24 mouse cellular contexts compared by ENCODE assay signal in genomic region chr1:85949085-85949684, GRCm38 (mm10). TPM values are rescaled to one million over a fixed set of nuclear protein-coding genes. Genes with fewer than 3 reads are reported as not detected.
DNase-seq lines count a peak whose midpoint lies in the region; ATAC-seq and TF ChIP-seq lines count a peak whose summit lies in the region.
"Had no signal": no experiment of that assay in that cellular context is flagged by ENCODE, and none has a peak within 500 bp of the region (broad histone marks: within the 10 kb centered on the region; RNA-seq: fewer than 3 reads in every experiment).

No protein-coding gene starts in this region.

- in situ Hi-C loops in CH12.LX (cut with MboI; ENCODE audit: low pct_ligation_motif_present, low pct_unique_long_range_greater_than_20kb, low sequenced_read_pairs), result no loop called here

- H3K9me3 ChIP-seq in CH12.LX (replicated peaks; ENCODE audit: low read length), result peaks cover 16% of the 10 kb centered on the region
- no peaks in the 10 kb centered on the region for H3K9me3 ChIP-seq in intestine, embryonic 15.5 days
- H3K9me3 ChIP-seq in intestine, postnatal 0 days (ENCODE audit: control insufficient read depth), result no peaks in the 10 kb centered on the region
- H3K9me3 ChIP-seq: embryonic facial prominence, embryonic 10.5 days; embryonic facial prominence, embryonic 12.5 days; forebrain, embryonic 15.5 days had no signal

- no peaks in the 10 kb centered on the region for H3K27me3 ChIP-seq in CH12.LX (replicated peaks)
- no peaks in the 10 kb centered on the region for H3K27me3 ChIP-seq in intestine, embryonic 15.5 days (replicated peaks)
- no peaks in the 10 kb centered on the region for H3K27me3 ChIP-seq in intestine, postnatal 0 days (replicated peaks; ENCODE audit: control insufficient read depth, insufficient read depth, low read length)
- H3K27me3 ChIP-seq: embryonic facial prominence, embryonic 12.5 days; forebrain, embryonic 13.5 days; forebrain, embryonic 15.5 days had no signal

- no peak for TF ChIP-seq EP300 in CH12.LX (IDR thresholded peaks at IDR 0.05; ENCODE audit: low read length)

- no peak overlapping the region for H3K4me3 ChIP-seq in CH12.LX (replicated peaks in 1 of 3; ENCODE audit: low read depth in 2 of 3, low read length in 2 of 3, poor library complexity in 1 of 3)
- H3K4me3 ChIP-seq in intestine, embryonic 15.5 days (replicated peaks), result no peak overlapping the region
- no peak overlapping the region for H3K4me3 ChIP-seq in intestine, postnatal 0 days (ENCODE audit: low read depth, low read length)
- H3K4me3 ChIP-seq: embryonic facial prominence, embryonic 10.5 days; embryonic facial prominence, embryonic 12.5 days; forebrain, embryonic 13.5 days; forebrain, embryonic 15.5 days had no signal

- no peak for DNase-seq in CH12.LX (ENCODE audit: extremely low read depth)
- DNase-seq in gastrocnemius, postnatal 25 days, result no peak
- no peak for DNase-seq in gastrocnemius, postnatal 10 days
- no peak for DNase-seq in thymus, postnatal 36 days
- DNase-seq: adrenal gland, adult 2 months; adrenal gland, postnatal 10 days; adrenal gland, postnatal 25 days; B cell, adult 2 months; cerebellum, adult 11 months; cerebellum, adult 2 months; cerebellum, adult 9-10 months; cerebellum, postnatal 10 days; cerebellum, postnatal 25 days; forebrain, postnatal 0 days had no signal

- H3K36me3 ChIP-seq in CH12.LX (replicated peaks in 1 of 2; ENCODE audit: control insufficient read depth in 1 of 2, insufficient read depth in 1 of 2, low read length in 1 of 2), result peaks cover 30 to 54% of the 10 kb centered on the region in 2 experiments
- H3K36me3 ChIP-seq in intestine, embryonic 15.5 days, result no peaks in the 10 kb centered on the region
- H3K36me3 ChIP-seq in intestine, postnatal 0 days (ENCODE audit: control insufficient read depth, insufficient read depth), result no peaks in the 10 kb centered on the region
- H3K36me3 ChIP-seq: embryonic facial prominence, embryonic 10.5 days; embryonic facial prominence, embryonic 12.5 days; forebrain, embryonic 15.5 days had no signal

- no peak for TF ChIP-seq CTCF in CH12.LX (conservative IDR thresholded peaks at IDR 0.05 in 1 of 2, IDR thresholded peaks at IDR 0.05 in 1 of 2; ENCODE audit: low read depth in 2 of 2, low read length in 2 of 2)
- TF ChIP-seq CTCF in intestine, postnatal 0 days (IDR thresholded peaks at IDR 0.05; ENCODE audit: low read depth), result no peak

- ATAC-seq in intestine, embryonic 15.5 days, result peak; percentile 72
- ATAC-seq in intestine, postnatal 0 days, result peak; percentile 65
- ATAC-seq: CD4-positive, CD25-positive, alpha-beta regulatory T cell, adult 4 months; forebrain, embryonic 13.5 days; forebrain, embryonic 15.5 days; forebrain, postnatal 0 days had no signal

- H3K9ac ChIP-seq in CH12.LX (ENCODE audit: insufficient read depth, low read depth), result peak overlapping the region; percentile 92; the same call in 1 of the 2 replicates
- no peak overlapping the region for H3K9ac ChIP-seq in intestine, embryonic 15.5 days
- no peak overlapping the region for H3K9ac ChIP-seq in intestine, postnatal 0 days (ENCODE audit: low read depth, low read length)
- H3K9ac ChIP-seq: embryonic facial prominence, embryonic 12.5 days; forebrain, embryonic 13.5 days; forebrain, embryonic 15.5 days; forebrain, postnatal 0 days had no signal

- dilution Hi-C loops in CH12.LX (cut with MboI; ENCODE audit: extremely low pct_ligation_motif_present, extremely low pct_unique_long_range_greater_than_20kb, low sequenced_read_pairs), result no loop called here

- no peak for TF ChIP-seq POLR2A in CH12.LX (IDR thresholded peaks at IDR 0.05; ENCODE audit: low read depth, low read length)

- TF ChIP-seq RAD21 in CH12.LX (IDR thresholded peaks at IDR 0.05; ENCODE audit: low read depth, low read length), result no peak

- H3K79me2 ChIP-seq in CH12.LX (replicated peaks; ENCODE audit: control insufficient read depth, extremely low read depth, insufficient read depth, poor library complexity, severe bottlenecking), result peaks cover 42% of the 10 kb centered on the region

- WGBS in intestine, embryonic 15.5 days, result 88% methylated on average over 2 of the region's 2 CpGs
- WGBS in intestine, postnatal 0 days, result 64% methylated on average over 2 of the region's 2 CpGs

- peak overlapping the region; percentile 69; the same call in 1 of the 2 replicates for H3K27ac ChIP-seq in CH12.LX (ENCODE audit: insufficient read depth, low read depth)
- no peak overlapping the region for H3K27ac ChIP-seq in intestine, embryonic 15.5 days
- no peak overlapping the region for H3K27ac ChIP-seq in intestine, postnatal 0 days (ENCODE audit: low read depth, low read length)
- H3K27ac ChIP-seq: embryonic facial prominence, embryonic 10.5 days; embryonic facial prominence, embryonic 12.5 days; forebrain, embryonic 13.5 days; forebrain, embryonic 15.5 days had no signal

- peak overlapping the region; percentile 41 for H3K4me2 ChIP-seq in CH12.LX (ENCODE audit: insufficient read depth, low read depth, poor library complexity, severe bottlenecking)
- H3K4me2 ChIP-seq in intestine, embryonic 15.5 days (replicated peaks), result no peak overlapping the region
- no peak overlapping the region for H3K4me2 ChIP-seq in intestine, postnatal 0 days (replicated peaks; ENCODE audit: low read depth)
- H3K4me2 ChIP-seq: embryonic facial prominence, embryonic 12.5 days; forebrain, embryonic 13.5 days; forebrain, embryonic 15.5 days had no signal

- peaks cover 4 to 43% of the 10 kb centered on the region in 2 experiments; a peak in 3 of 4 replicates for H3K4me1 ChIP-seq in CH12.LX (ENCODE audit: control insufficient read depth in 1 of 2, insufficient read depth in 2 of 2)
- H3K4me1 ChIP-seq in intestine, embryonic 15.5 days (replicated peaks), result no peaks in the 10 kb centered on the region
- H3K4me1 ChIP-seq in intestine, postnatal 0 days (replicated peaks; ENCODE audit: control insufficient read depth, insufficient read depth, low read length), result no peaks in the 10 kb centered on the region
- H3K4me1 ChIP-seq: embryonic facial prominence, embryonic 10.5 days; embryonic facial prominence, embryonic 12.5 days; forebrain, embryonic 13.5 days; forebrain, embryonic 15.5 days had no signal

TF ChIP-seq in CH12.LX, 34 proteins besides CTCF, POLR2A, EP300 and RAD21:
- TF ChIP-seq TBP (conservative IDR thresholded peaks at IDR 0.05; ENCODE audit: low read depth, low read length) (0 out of 2 replicates have a peak, but pooled peaks have one; percentile 37), IRF4 (IDR thresholded peaks at IDR 0.05; ENCODE audit: low read depth, low read length) (no peak), MXI1 (IDR thresholded peaks at IDR 0.05; ENCODE audit: low read depth, low read length) (no peak), POLR2AphosphoS2 (IDR thresholded peaks at IDR 0.05; ENCODE audit: low read depth, low read length) (no peak), MEF2A (IDR thresholded peaks at IDR 0.05; ENCODE audit: borderline replicate concordance, low read depth, low read length) (peak; percentile 29; the same call in 1 of the 2 replicates), CHD2 (IDR thresholded peaks at IDR 0.05; ENCODE audit: low read length) (no peak), USF1 (IDR thresholded peaks at IDR 0.05; ENCODE audit: low read depth, low read length) (no peak), CHD1 (IDR thresholded peaks at IDR 0.05; ENCODE audit: low read depth, low read length) (0 out of 2 replicates have a peak, but pooled peaks have one; percentile 56), BHLHE40 (IDR thresholded peaks at IDR 0.05; ENCODE audit: low read depth, low read length) (no peak), JUN (IDR thresholded peaks at IDR 0.05; ENCODE audit: insufficient read depth, low read depth, low read length) (no peak), MAFK (IDR thresholded peaks at IDR 0.05; ENCODE audit: insufficient replicate concordance, low read length) (no peak), SIN3A (IDR thresholded peaks at IDR 0.05; ENCODE audit: low read length) (no peak)

RNA-seq across cellular contexts. Expression of gene Gpr55, which starts 11.6 kb away (rescaled TPM):
- 24.3 and 25.6 TPM in 2 replicates for total RNA-seq in CH12.LX (2012; rRNA removed)
- total RNA-seq in CH12.LX (2014; rRNA removed), result 16.2 and 16.4 TPM in 2 replicates
- 17.3 and 20.3 TPM in 2 replicates for polyA plus RNA-seq in CH12.LX (2012; ENCODE audit: insufficient read length, low read depth)
- 0.04 and 0.10 TPM in 2 replicates for polyA plus RNA-seq in intestine, embryonic 15.5 days (2015; fragmentation: Nextera tagmentation; extraction: Ambion mirVana)
- polyA plus RNA-seq in intestine, postnatal 0 days (2015; fragmentation: Nextera tagmentation; extraction: Ambion mirVana), result 0.30 and 0.42 TPM in 2 replicates
- not detected for total RNA-seq in gastrocnemius, postnatal 25 days (2021)
- not detected for total RNA-seq in gastrocnemius, postnatal 10 days (2021)
- polyA plus RNA-seq: embryonic facial prominence, embryonic 10.5 days; embryonic facial prominence, embryonic 14.5 days; forebrain, embryonic 11.5 days; forebrain, embryonic 13.5 days had no signal

RNA-seq across cellular contexts. Expression of gene 4933407L21Rik, which starts 20.9 kb away (rescaled TPM):
- total RNA-seq in CH12.LX (2012; rRNA removed), result 0.08 and 0.17 TPM in 2 replicates
- total RNA-seq in CH12.LX (2014; rRNA removed), result 0.19 and 0.36 TPM in 2 replicates
- polyA plus RNA-seq in CH12.LX (2012; ENCODE audit: insufficient read length, low read depth), result 0.31 and 0.71 TPM in 2 replicates
- polyA plus RNA-seq in intestine, embryonic 15.5 days (2015; fragmentation: Nextera tagmentation; extraction: Ambion mirVana), result 0.32 and 0.34 TPM in 2 replicates
- 0.13 and 0.22 TPM in 2 replicates for polyA plus RNA-seq in intestine, postnatal 0 days (2015; fragmentation: Nextera tagmentation; extraction: Ambion mirVana)
- total RNA-seq in gastrocnemius, postnatal 25 days (2021), result not detected
- total RNA-seq in gastrocnemius, postnatal 10 days (2021), result not detected
- total RNA-seq: MEL had no signal
- polyA plus RNA-seq: adrenal gland, adult 2 months had no signal

RNA-seq across cellular contexts. Expression of gene Itm2c, which starts 55.1 kb away (rescaled TPM):
- total RNA-seq in CH12.LX (2012; rRNA removed), result 83.3 and 107 TPM in 2 replicates
- total RNA-seq in CH12.LX (2014; rRNA removed), result 87.9 and 96.2 TPM in 2 replicates
- polyA plus RNA-seq in CH12.LX (2012; ENCODE audit: insufficient read length, low read depth), result 72.1 and 76.6 TPM in 2 replicates
- polyA plus RNA-seq in intestine, embryonic 15.5 days (2015; fragmentation: Nextera tagmentation; extraction: Ambion mirVana), result 135 TPM in 2 replicates
- polyA plus RNA-seq in intestine, postnatal 0 days (2015; fragmentation: Nextera tagmentation; extraction: Ambion mirVana), result 112 and 113 TPM in 2 replicates
- total RNA-seq in gastrocnemius, postnatal 25 days (2021), result 10 to 100 TPM; 21.2 to 22.6 TPM
- total RNA-seq in gastrocnemius, postnatal 10 days (2021), result 10 to 100 TPM; 59.7 to 68.9 TPM

Comparison
In these comparisons a context has a peak if more than half of its experiments do, and no peak if none do; other contexts are left out.
1. RNA of gene Gpr55, which starts 11.6 kb away (total RNA-seq): 16.2 to 25.6 TPM in CH12.LX; not detected in gastrocnemius, postnatal 10 days and not detected in gastrocnemius, postnatal 25 days; every median in the first group is over 10 times any median in the second.